Mouse (Mus musculus) MEL-GATA-1-ER (cell line): ENCODE measurements around the gene Mul1.

Experiments used
- DNase-seq: peaks from one replicate; pipeline ENCODE4 v3.0.0-alpha.2; 2012; ENCODE audit warnings: low read depth; ENCODE audit errors: extremely low read depth

The Mul1 gene

DNA sequence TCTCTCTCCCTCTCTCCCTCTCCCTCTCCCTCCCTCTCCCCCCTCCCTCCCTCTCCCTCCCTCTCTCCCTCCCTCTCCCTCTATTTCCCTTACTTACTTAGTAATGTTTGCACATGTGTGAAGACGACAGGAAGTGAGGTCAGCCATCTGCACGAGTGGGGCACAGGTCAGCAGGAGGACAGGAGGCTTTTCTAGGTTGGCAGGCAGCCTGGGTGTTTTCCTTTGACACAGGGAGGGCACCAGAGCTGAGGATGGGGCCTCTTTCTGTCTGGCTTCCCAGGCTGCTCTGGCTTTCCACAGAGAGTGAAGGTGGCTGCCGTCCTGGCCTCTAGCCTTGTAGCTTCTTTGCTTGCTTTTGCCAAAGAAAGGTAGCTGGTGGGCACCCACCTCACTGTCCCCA is 5.6 kb downstream of the Mul1 start:
- no peak for DNase-seq

DNA sequence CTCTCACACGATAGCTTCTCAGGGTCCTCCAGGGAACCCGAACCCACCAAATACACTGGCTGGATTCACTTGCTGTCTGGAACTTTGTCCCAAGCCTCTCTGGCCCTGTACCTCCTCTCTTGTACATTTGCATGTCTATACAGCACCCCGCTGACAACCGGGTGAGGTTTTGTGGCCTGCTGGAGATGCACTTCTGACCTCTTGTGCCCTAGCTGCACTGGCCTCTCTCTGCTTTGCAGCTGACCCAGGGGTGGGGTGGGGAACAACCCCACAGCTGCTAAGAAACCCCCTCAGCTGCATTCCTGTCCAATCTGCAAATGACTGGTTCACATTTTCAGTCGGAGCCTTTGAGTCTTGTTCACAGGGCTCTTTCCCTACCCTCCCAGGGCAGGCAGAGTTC is 10.5 kb downstream of the Mul1 start:
- no peak for DNase-seq

GRCm38 (mm10) chr4:138446981-138447380 is 12.5 kb downstream of the Mul1 start:
- DNase-seq = no peak

DNA sequence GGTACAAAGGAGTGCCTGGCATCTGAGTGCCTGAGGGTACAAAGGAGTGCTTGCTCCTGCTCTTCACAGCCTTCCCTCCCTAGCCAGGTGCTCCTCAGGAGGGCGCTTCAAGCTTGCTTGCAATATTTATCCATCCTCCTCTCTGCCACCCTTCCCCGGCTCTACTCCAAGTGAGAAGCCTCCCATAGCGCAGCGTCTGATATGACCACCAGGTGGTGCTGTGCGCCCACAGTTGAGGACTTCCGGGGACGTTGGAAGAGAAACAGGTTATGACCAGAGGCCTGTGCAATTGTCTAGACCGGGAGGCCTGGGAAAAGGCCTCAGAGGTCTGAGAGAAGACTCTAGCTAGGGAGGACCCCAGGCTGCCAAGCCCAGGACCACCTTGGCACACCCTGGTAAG is 12.9 kb downstream of the Mul1 start:
- DNase-seq = peak; percentile 59

DNA sequence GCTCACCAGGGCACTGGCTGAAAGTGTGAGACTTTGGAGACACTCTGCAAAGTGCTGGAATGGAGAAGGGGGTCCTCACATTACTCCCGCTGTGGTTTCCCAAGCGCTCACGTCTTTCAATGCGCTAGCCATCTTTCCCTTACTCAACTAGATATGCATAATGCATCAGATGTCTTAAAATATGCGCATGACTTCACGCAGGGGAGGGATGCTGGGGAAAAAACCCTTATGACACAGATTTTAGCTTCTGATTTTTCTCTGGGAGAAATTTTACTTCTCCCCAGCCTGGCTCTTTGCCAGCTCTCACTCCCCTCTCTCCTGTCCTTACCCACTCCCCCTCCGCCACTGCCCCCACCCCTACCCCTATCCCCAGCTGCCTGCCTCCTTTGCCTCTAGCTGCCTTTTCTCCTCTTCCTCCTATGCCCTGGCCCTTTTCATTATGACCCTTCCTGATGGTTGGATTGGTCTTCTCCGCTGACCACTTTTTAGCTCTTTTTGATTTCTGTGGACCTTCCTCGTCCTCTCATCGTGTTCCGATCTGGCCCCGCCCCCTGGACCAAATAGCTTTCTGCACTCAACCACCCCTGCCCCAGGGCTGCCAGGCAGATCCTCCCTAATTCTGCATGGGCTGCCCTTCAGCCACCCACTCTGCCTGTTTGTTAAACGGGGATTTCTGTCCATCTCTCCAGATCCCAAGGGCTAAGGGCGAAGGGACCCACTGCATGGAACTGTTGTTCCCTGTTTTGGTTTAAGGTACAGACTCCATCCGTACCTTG is 13.5 kb downstream of the Mul1 start:
- DNase-seq = no peak

- no peak for DNase-seq
Measured at GRCm38 (mm10) chr4:138448872-138449615, 14.6 kb downstream of the Mul1 start.

GRCm38 (mm10) chr4:138449636-138450314 is 15.3 kb downstream of the Mul1 start:
- no peak for DNase-seq

DNA sequence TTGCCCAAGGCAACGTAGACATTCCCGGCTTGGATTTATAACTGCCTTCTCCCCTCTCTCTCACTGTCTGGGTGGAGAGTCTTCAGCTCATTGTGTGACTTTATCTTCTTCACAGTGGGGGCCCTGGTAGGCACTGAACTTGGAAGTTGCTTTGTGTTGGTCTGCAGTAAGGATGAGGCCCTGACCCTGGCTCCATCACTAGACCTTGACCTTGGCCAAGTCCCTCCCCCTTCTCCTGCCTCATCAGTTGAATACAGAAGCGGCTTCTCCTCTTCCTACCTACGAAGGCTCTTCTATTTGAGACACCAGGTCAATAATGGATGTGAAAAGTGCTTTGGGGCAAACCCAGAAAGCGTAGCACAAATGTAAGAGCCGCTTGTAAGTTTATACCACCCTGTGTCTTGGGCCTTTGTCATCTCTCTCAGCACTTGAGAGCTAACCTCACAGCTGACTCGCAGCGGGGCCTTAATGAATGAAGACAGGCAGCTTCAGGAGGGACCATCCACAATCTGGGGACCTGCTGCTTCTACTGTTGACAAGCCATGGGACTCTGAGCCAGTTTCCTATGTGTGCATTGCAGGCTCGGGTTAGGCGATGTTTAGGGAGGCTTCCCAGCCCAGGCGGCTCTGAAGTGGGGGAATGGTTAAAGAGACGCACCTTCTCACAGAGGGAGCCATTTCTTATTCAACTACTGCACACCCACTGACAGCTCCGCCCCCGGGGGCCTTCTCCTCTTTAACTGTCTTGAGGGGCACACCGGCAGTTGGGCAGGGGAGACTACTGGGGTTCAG is 18.0 kb downstream of the Mul1 start:
- DNase-seq = no peak

GRCm38 (mm10) chr4:138453097-138453752 is 18.8 kb downstream of the Mul1 start:
- no peak for DNase-seq

DNA sequence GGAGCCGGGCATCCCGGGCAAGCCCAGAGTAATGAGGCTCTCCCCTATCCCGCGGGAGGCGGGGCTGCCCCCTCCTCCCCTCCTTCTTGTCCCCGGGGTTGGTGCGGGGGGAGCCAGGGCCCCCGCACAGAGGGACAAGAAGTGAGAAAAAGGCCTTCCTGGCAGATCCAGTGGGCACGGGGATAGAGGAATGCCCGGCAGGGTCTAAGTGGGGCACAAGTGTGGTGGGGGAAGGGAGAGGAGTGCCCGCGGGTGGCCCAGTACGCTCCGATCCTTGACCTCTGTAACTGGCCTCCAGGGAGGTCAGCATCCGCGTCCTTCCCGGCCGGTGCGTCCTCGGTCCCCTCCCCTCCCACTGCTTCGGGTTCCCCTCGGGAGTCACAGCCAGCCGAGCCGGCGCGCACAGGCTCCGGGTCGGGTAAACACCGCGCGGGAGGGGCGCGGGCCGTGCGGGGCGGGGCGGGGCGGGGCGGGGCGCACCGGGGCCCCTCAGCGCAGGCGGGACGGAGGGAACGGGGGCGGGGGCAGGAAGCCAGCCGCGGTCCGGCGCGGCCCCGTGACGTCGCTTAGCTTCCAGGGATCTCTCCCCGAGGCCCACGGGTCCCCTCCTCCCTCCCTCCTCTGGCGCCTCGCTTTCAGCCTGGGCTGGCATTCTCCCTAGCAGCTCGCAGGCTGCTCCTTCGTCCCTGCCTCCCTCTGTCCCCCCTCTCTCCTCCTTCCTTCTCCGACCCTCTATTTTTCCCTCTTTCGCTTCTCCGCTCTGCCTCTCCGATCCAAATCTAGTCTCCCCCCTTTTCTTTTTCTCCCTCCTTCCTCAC is 19.5 kb downstream of the Mul1 start, which contains the start of gene Camk2n1:
Gene Camk2n1, plus strand, starts transcription at position 562 of the 818 bp plus-strand sequence.
- DNase-seq = no peak

GRCm38 (mm10) chr4:138454571-138455140 is 20.2 kb downstream of the Mul1 start:
- DNase-seq = no peak

- no peak for DNase-seq
Measured at GRCm38 (mm10) chr4:138455141-138455955, 20.9 kb downstream of the Mul1 start.

GRCm38 (mm10) chr4:138455956-138456341 is 21.5 kb downstream of the Mul1 start:
- no peak for DNase-seq

GRCm38 (mm10) chr4:138456536-138456935 is 22.1 kb downstream of the Mul1 start:
- no peak for DNase-seq

- DNase-seq = no peak
Measured at GRCm38 (mm10) chr4:138457091-138457490, 22.6 kb downstream of the Mul1 start.

DNA sequence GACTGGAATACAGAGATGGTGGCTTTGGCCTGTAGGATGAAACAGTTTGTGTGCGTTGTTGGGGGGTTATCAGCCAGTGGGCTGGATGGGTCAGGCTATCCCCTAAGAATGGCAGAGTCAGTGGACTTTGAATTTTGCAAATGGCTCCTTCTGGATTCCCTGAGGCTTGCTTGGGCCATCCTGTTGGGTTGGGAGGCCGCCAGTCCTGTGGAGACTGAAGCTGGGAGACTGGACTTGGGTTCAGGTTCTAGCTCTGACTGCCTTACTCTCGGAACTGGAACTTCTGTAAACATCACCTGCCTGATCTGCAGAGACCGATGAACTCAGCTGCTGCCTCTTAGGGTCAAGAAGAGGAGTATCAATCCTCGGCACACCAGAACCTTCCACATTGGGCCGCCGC is 23.7 kb downstream of the Mul1 start:
- DNase-seq = no peak

DNA sequence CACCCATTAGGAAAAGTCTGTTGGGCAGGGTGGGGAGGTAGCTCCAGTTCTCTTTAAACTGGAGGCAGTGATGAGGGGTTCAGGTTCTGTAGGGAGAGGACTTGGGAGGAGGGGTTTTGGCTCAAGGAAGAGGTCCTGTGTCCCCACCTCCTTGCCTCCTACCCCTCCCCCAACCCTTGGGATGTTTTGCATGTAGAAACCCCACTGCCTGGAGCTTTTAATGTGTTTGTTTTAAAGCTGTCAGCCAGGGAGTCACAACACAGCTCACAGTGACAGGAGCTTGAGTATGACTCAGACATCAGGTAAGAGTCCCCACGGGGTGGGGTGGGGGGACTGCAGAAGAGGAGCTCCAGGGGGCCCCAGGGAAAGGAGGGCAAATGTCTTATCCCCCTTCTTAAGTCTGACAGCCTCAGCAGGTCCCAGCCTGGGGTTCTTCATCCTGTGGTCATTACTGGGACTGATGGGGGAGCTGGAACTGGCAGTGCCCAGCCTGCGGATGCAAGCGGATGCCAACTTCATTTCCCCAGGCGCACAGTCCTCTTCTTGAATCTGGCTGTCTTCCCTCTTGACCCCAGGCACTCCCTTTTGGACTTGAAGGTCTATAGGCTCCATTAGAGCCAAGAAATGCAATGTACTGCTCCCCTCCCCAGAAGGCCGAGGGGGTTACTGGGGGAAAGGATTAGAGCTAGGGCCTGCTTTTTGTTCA is 24.4 kb downstream of the Mul1 start:
- DNase-seq = no peak

DNA sequence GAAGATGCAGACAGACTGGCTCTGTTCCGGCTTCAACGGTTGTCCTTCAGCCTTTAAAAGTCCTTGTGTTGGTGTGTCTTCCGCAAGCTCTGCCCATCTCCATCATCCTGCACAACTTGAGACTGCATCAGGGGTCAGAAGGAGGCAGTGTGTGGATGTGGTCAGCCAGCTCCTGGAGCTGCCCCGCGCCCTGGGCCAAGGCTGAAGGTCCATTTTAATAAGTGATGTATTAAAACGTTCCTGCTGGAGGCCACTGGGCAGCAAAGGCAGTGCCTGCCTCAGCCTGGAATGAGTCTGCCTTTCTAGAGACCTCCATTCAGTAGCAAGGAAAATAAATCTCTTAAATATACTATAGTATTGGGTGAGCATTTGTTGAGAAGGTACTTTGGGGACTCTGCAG is 25.3 kb downstream of the Mul1 start:
- no peak for DNase-seq
